Mouse (Mus musculus) liver, embryonic 16.5 days (tissue): ENCODE results near the gene Foxn4. TPM values are rescaled to one million over a fixed set of nuclear protein-coding genes. Genes with fewer than 3 reads are reported as not detected.

ENCODE experiments used
- ATAC-seq: fragments of 200-750 bp; cut with Nextera tagmentation; 2 replicates; pipeline ENCODE4 v1.8.0; 2017; ENCODE audit warnings: low read depth, mild to moderate bottlenecking, moderate number of reproducible peaks, moderate library complexity
- H3K27ac ChIP-seq: fragments of 300-500 bp; sonication (generic); 2 replicates; pipeline ENCODE4 v1.5.1; 2014; ENCODE audit warnings: mild to moderate bottlenecking, low read length
- H3K27me3 ChIP-seq: fragments of 300-500 bp; sonication (generic); 2 replicates; pipeline ENCODE4 v1.6.1; 2014; ENCODE audit warnings: low read depth, low read length, mixed read lengths; ENCODE audit not compliant: control insufficient read depth, insufficient read depth
- H3K36me3 ChIP-seq: fragments of 300-500 bp; sonication (generic); 2 replicates; pipeline ENCODE4 v1.6.1; 2014; ENCODE audit warnings: mild to moderate bottlenecking; ENCODE audit not compliant: control insufficient read depth, insufficient read depth
- H3K4me1 ChIP-seq: fragments of 300-500 bp; sonication (generic); 2 replicates; pipeline ENCODE4 v1.6.1; 2014; ENCODE audit warnings: low read depth, low read length, mixed read lengths; ENCODE audit not compliant: control insufficient read depth
- H3K4me2 ChIP-seq: fragments of 300-500 bp; sonication (generic); 2 replicates; pipeline ENCODE4 v1.6.1; 2014; ENCODE audit warnings: low read depth, low read length, mixed read lengths
- H3K4me3 ChIP-seq: fragments of 300-500 bp; sonication (generic); 2 replicates; pipeline ENCODE4 v1.5.1; 2014; ENCODE audit warnings: low read depth, mild to moderate bottlenecking, low read length
- H3K9ac ChIP-seq: fragments of 300-500 bp; sonication (generic); 2 replicates; pipeline ENCODE4 v1.6.1; 2014; ENCODE audit warnings: low read depth, low read length
- H3K9me3 ChIP-seq: fragments of 300-500 bp; sonication (generic); replicated peaks from 2 replicates; pipeline ENCODE4 v1.6.1; 2016; ENCODE audit warnings: low read length; ENCODE audit not compliant: control insufficient read depth
- WGBS: fragments of 180-500 bp; shearing (Covaris S2); extraction: QIAGEN DNeasy Blood & Tissue Kit; methylation state at CpG from one replicate; pipeline ENCODE4 v1.1.7; 2014; ENCODE audit not compliant: insufficient replicate concordance; 5-methylcytosine and 5-hydroxymethylcytosine counted together
- polyA plus RNA-seq: library from polyadenylated mRNA; unstranded; fragments of >200 nt; fragmentation: Nextera tagmentation; extraction: Ambion mirVana; gene quantifications from 2 replicates; pipeline ENCODE4 v1.2.1, GENCODE M21; 2015

Gene Foxn4
- polyA plus RNA-seq, 1 experiment from 2014 or later, result not detected

DNA sequence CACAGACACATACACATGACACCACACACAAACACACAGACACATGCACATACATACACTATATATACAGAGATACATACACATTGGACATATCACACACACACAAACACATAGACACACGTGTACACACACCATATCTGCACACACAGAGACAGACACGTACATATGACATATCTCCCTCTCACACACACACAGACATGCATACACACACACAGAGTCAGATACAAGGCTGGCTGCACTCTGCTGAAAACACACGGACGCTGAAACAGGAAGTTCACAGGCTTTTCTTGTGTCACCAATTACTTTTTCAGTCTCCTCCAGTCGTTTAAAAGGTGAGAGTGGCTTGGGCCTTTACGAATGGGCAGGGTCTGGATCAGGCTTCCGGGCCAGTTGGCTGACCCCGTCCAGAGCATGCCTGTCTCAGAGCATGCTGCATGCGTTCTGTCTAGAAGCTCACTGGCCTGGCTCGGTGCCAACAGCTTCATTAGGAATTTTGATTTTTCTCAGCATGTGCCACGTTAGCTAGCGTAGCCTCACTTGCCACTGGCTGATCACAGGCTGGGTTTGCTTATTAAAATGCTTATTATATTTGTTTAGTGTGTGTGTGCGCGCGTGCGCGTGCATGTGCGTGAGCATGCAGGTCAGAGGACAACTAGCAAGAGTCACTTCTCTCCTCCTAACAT is 24.7 kb upstream of the Foxn4 start:
- WGBS, result 61% methylated on average over 18 of the region's 18 CpGs
- Histone ChIP-seq H3K9me3 (no peaks in the 10 kb centered on the region), H3K27ac (no peak overlapping the region), H3K9ac (no peak overlapping the region), H3K27me3 (no peaks in the 10 kb centered on the region), H3K4me2 (no peak overlapping the region), H3K36me3 (no peaks in the 10 kb centered on the region), H3K4me1 (no peaks in the 10 kb centered on the region; the same call in 1 of the 2 replicates), H3K4me3 (no peak overlapping the region)
- ATAC-seq, result no peak

DNA sequence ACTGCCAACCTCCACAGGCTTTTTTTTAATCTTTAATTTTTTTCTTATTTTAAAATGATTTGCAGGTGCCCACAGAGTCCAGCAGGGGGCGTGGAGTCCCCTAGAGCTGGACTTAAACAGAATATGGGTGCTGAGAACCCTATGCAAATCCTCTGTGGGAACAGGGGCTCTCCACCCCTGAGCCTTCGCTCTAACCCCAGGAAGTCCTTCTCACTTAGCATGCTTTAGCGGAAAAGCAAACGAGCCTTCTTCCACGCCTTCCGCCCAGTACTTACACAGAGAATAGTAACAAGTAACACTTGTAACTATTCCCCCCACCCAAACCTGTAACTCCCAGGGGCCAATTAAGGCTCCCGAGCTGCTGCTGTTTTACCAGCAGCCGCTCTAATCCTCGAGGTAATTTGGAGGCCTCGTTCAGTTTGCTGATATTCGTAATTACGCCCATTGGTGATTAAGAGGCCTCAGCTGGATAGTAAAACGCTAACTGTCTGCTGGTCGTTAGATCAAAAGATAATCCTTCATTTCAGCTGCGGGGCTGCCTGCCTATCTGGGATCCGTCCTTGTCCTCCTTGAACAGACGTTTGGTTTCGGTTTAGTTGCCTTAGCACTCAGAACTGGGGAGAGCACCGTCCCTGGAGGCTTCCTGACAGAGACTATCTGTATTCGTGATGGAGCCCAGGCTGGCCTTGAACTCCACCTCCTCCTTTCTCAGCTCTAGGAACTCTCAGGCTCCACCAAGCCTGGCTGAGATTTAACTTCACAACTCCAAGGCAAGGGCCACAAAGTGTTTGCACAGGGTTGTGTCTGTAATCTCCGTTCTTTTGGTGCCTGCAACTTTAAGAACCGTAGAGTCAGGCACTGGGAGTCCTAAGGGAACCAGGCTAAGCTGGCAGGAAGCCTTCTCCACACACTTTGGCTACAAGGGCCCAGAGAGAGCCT is 23.4 kb upstream of the Foxn4 start:
- 23% methylated on average over 22 of the region's 22 CpGs for WGBS
- 0 out of 2 replicates have a peak overlapping the region, but pooled peaks have one; percentile 11 for H3K4me3 ChIP-seq
- no peak overlapping the region for H3K27ac ChIP-seq
- H3K4me1 ChIP-seq, result no peaks in the 10 kb centered on the region; the same call in 1 of the 2 replicates
- no peak overlapping the region for H3K9ac ChIP-seq
- 0 out of 2 replicates have a peak overlapping the region, but pooled peaks have one; percentile 5 for H3K4me2 ChIP-seq
- no peak for ATAC-seq
- no peaks in the 10 kb centered on the region for H3K36me3 ChIP-seq
- H3K9me3 ChIP-seq, result no peaks in the 10 kb centered on the region
- no peaks in the 10 kb centered on the region for H3K27me3 ChIP-seq

DNA sequence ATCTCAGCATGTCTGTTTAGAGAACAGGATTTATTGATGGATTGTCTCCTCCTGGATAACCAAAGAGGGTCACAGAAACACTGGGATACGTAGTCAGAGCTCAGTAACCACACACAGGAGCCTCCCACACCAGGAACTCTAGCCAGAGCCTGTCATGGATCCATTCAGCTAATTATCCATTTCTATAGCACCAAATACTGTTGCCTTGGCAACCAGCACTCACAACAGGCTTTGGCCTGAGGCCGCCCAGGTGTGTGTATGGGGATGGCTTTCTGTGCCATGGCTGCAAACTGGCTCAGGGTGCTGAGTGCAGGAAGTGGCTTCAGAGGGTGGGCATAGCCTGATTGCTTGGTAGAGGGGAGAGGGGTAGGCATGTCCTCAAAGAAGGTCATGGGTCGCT is 16.4 kb upstream of the Foxn4 start:
- Histone ChIP-seq H3K36me3 (no peaks in the 10 kb centered on the region), H3K9ac (no peak overlapping the region), H3K4me1 (no peaks in the 10 kb centered on the region), H3K27me3 (no peaks in the 10 kb centered on the region; the same call in 1 of the 2 replicates), H3K9me3 (no peaks in the 10 kb centered on the region), H3K27ac (no peak overlapping the region), H3K4me3 (no peak overlapping the region), H3K4me2 (no peak overlapping the region)
- ATAC-seq, result no peak
- 57% methylated on average over 3 of the region's 3 CpGs for WGBS

DNA sequence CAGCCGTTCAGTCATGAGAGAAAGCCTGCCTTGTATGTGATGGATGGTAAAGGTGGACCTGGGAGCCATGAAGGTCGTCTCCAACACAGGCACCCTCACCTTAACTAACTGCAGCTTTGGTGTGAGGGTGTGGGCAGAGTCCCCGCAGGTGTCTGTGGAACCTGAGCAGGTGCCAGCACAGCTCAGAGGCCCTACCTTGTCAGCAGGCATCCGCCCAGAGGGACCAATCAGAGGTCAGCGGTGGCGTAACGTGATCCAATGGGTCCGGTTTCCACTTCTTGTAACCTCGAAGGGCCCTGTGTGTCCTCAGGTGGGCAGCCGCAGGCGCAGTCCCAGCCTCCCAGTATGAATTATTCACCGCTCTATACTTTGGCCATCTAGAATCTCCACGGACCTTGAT is 15.3 kb upstream of the Foxn4 start, which contains the start of gene Myo1h:
Gene Myo1h (plus strand): TSS at position 293 of the 400 bp plus-strand sequence.
- Histone ChIP-seq H3K4me3 (no peak within 1 kb of the TSS), H3K4me1 (no peaks in the 10 kb centered on the region), H3K36me3 (no peaks in the 10 kb centered on the region), H3K9ac (no peak within 1 kb of the TSS), H3K27me3 (no peaks in the 10 kb centered on the region; the same call in 1 of the 2 replicates), H3K9me3 (no peaks in the 10 kb centered on the region), H3K27ac (no peak within 1 kb of the TSS), H3K4me2 (no peak within 1 kb of the TSS)
- no peak for ATAC-seq
- 31% methylated on average over 13 of the region's 13 CpGs for WGBS

DNA sequence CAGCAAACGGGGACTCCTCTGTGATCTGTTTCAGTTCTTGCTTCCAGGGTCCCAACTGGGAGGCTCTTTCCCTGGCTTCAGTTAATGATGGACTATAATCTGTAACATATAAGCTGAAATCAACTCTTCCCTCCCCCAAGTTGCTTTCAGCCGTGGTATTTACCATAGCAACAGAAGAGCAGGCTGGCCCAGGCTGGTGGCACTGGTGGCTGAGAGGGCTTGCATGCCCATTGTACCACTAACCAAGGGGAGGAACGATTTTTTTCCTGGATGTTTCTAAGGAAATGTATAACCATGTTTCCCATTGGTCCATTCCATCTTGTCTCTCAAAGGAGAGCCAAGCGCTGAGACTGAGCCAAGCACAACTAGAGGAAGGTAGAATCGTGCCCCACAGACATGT is 14.8 kb upstream of the Foxn4 start:
- H3K9ac ChIP-seq, result no peak overlapping the region
- H3K4me3 ChIP-seq, result no peak overlapping the region
- H3K27me3 ChIP-seq, result no peaks in the 10 kb centered on the region; the same call in 1 of the 2 replicates
- 58% methylated on average over 5 of the region's 5 CpGs for WGBS
- no peaks in the 10 kb centered on the region for H3K36me3 ChIP-seq
- H3K4me2 ChIP-seq, result no peak overlapping the region
- no peak for ATAC-seq
- H3K9me3 ChIP-seq, result no peaks in the 10 kb centered on the region
- no peaks in the 10 kb centered on the region for H3K4me1 ChIP-seq
- H3K27ac ChIP-seq, result no peak overlapping the region

GRCm38 (mm10) chr5:114286872-114287571 is 13.4 kb upstream of the Foxn4 start:
- 62% methylated on average over 16 of the region's 16 CpGs for WGBS
- no peaks in the 10 kb centered on the region for H3K9me3 ChIP-seq
- no peaks in the 10 kb centered on the region for H3K36me3 ChIP-seq
- no peak for ATAC-seq
- H3K4me3 ChIP-seq, result no peak overlapping the region
- H3K27me3 ChIP-seq, result no peaks in the 10 kb centered on the region; the same call in 1 of the 2 replicates
- H3K27ac ChIP-seq, result no peak overlapping the region
- H3K9ac ChIP-seq, result no peak overlapping the region
- H3K4me2 ChIP-seq, result no peak overlapping the region
- no peaks in the 10 kb centered on the region for H3K4me1 ChIP-seq

- WGBS, result 56% methylated on average over 4 of the region's 4 CpGs
- ATAC-seq, result no peak
- no peaks in the 10 kb centered on the region for H3K4me1 ChIP-seq
These were observed 12.5 kb upstream of the Foxn4 start for GRCm38 (mm10) chr5:114286102-114286501.

GRCm38 (mm10) chr5:114285398-114285700 is 11.7 kb upstream of the Foxn4 start:
- no peaks in the 10 kb centered on the region; the same call in 1 of the 2 replicates for H3K27me3 ChIP-seq
- no peaks in the 10 kb centered on the region for H3K36me3 ChIP-seq
- no peaks in the 10 kb centered on the region for H3K9me3 ChIP-seq
- no peaks in the 10 kb centered on the region for H3K4me1 ChIP-seq
- WGBS, result 74% methylated on average over 3 of the region's 3 CpGs
- H3K4me3 ChIP-seq, result no peak overlapping the region
- no peak overlapping the region for H3K4me2 ChIP-seq
- no peak for ATAC-seq
- H3K9ac ChIP-seq, result no peak overlapping the region
- no peak overlapping the region for H3K27ac ChIP-seq

More at GRCm38 (mm10) chr5:114286102-114286501, 12.5 kb upstream of the Foxn4 start:
- Histone ChIP-seq H3K4me3 (no peak overlapping the region), H3K27me3 (no peaks in the 10 kb centered on the region; the same call in 1 of the 2 replicates), H3K4me2 (no peak overlapping the region), H3K36me3 (no peaks in the 10 kb centered on the region), H3K27ac (no peak overlapping the region), H3K9ac (no peak overlapping the region), H3K9me3 (no peaks in the 10 kb centered on the region)
